Mouse (Mus musculus) bone marrow, adult 2 months (tissue): ENCODE measurements around the gene Tedc2.

Source experiments
- CTCF ChIP-seq: fragments of 200-500 bp; IDR thresholded peaks from 2 replicates; pipeline ENCODE4 v1.5.1; 2011; ENCODE audit warnings: low read length, control low read depth; ENCODE audit not compliant: control insufficient read depth, insufficient read depth
- POLR2A ChIP-seq: fragments of 200-500 bp; IDR thresholded peaks from 2 replicates; pipeline ENCODE4 v1.6.1; 2011; ENCODE audit warnings: low read depth, mild to moderate bottlenecking, control low read depth, low read length, borderline replicate concordance; ENCODE audit not compliant: control insufficient read depth

DNA sequence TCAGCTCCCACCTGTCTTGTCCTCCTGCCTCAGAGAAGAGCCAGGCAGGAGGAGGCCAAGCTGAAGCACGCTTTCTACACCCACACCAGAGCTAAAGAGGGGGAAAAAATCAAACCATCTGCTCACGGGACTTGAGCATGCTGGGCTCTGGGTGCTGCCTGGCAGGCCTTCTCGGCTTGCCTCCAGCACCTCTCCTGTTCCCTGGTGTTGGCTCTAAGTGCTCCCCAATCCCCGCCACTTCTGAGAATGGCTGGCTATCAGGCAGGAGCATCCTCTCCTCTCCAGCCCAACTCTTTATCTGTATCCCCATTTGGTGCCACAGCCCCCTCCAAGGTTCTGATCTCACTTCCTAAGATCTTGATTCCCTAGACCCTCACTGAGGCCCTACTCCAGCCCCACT lies 21.4 kb downstream of the Tedc2 start:
- TF ChIP-seq CTCF = no peak
- TF ChIP-seq POLR2A = no peak
